Mouse (Mus musculus) B cell, adult 62 days (primary cell): ENCODE measurements around the gene Tdrd3. TPM values are rescaled to one million over a fixed set of nuclear protein-coding genes. Genes with fewer than 3 reads are reported as not detected.

ENCODE experiments used
- total RNA-seq: library from RNA; stranded (reverse); gene quantifications from 4 replicates; pipeline ENCODE4 v1.2.4, GENCODE M21; 2023

Gene Tdrd3
- 18.1 to 21.9 TPM (median 20.7 TPM) in 4 replicates for total RNA-seq

GRCm38 (mm10) chr14:87415808-87416721, at the start of gene Tdrd3:
Gene Tdrd3 (plus strand): TSS chr14:87416639.

